Mouse (Mus musculus): ENCODE results near the gene Syt15. TPM values are rescaled to one million over a fixed set of nuclear protein-coding genes. Genes with fewer than 3 reads are reported as not detected.

Syt15 gene
- total RNA-seq (2023) = not detected

DNA sequence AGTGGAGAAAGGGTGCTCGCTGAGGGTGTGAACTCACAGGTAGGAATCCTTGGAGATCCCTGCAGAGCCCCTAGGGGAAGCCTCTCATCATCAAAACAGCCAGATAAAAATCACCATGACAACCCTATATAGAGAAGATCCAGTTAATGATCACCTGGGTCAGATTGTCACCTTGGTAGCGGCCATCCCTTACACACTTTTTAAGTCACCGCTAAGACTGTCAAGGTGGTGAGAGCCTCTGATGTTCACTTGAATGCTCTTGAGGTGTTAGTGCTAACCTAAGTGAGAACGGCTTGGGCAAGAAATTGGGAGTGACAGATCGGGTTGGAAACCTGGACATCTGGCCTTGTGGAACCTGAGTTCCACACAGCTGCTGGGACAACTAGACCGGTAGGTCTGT is at the start of gene Syt15:
Gene Syt15, plus strand, starts transcription at position 301 of the 400 bp plus-strand sequence.

DNA sequence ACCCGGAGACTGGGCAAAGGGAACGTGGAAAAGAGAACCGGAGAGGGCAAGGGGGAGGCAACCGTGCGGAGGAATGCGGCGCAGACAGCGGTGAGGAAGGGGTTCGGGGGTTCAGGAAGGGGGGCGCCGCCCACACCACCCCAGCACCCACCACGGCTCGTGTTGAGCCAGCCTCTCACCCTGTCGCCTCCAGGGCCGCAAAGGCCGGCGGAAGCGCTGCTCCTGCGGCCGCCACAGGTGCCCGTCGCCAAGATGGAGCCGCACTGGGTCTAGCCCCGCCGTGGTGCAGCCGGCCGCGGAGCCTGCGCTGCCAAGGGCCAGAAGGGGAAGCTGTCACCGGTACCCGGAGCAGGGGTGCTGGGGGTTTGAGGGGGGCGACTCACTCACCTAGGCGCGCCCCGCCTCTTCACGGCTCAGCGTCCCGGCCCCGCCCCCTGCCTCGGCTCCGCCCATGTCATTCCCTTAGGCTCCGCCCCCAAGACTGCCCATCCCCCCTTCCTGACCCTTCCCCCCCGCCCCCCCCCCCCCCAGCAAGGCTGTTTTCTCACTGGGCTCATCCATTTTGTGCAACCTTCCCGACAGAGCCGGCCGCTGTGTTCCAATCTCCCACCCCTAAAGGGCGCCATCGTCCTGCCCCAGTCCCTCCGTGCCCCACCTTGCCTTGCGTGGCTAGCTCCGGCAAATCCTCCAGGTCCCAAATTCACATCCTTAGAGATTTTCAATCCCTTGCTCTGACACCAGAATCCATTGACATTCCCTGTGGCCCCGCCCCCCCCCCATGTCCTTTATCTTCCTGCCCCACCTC is 18.0 kb upstream of the Syt15 start, which contains the start of gene Gprin2:
Gene Gprin2, minus strand, starts transcription at position 423 of the 805 bp plus-strand sequence.

Other genes with a start within 250 kb of the Syt15 start
- under 1 TPM in 1 of 2 experiments, not detected in 1; 0.18 TPM for gene Zfp488, start 240.8 kb upstream of the Syt15 start, total RNA-seq (2023)
- gene Gm30083, start 204.4 kb upstream of the Syt15 start, total RNA-seq (2023) = not detected
- gene Gm5460, start 202.8 kb upstream of the Syt15 start, total RNA-seq (2023) = not detected
- gene Antxrl, start 166.9 kb upstream of the Syt15 start, total RNA-seq (2023) = not detected
- not detected for gene Anxa8, start 133.6 kb upstream of the Syt15 start, total RNA-seq (2023)
- not detected for gene A630023A22Rik, start 116.8 kb upstream of the Syt15 start, total RNA-seq (2023)
- gene Npy4r, start 67.1 kb upstream of the Syt15 start, total RNA-seq (2023) = not detected
- gene Gprin2, start 17.9 kb upstream of the Syt15 start, total RNA-seq (2023) = not detected
- gene Shld2, start 90.9 kb downstream of the Syt15 start, total RNA-seq (2023) = 10 to 100 TPM in 1 of 2 experiments, 1 to 10 TPM in 1; 8.3 to 10.7 TPM
- gene Glud1, start 91.1 kb downstream of the Syt15 start, total RNA-seq (2023) = 100 to 1,000 TPM; 205 to 247 TPM
- not detected for gene Fam25c, start 135.8 kb downstream of the Syt15 start, total RNA-seq (2023)
- not detected for gene Sncg, start 155.2 kb downstream of the Syt15 start, total RNA-seq (2023)
- under 1 TPM; 0.15 to 0.24 TPM for gene Mmrn2, start 155.9 kb downstream of the Syt15 start, total RNA-seq (2023)

Measured in neutrophil, adult 59 days (primary cell).